In genomic region chr11:118459051-118459450, GRCm38 (mm10) we compare ENCODE assay signal across 9 mouse cellular contexts. TPM values are rescaled to one million over a fixed set of nuclear protein-coding genes. Genes with fewer than 3 reads are reported as not detected.
A peak's percentile ranks its signal among the peaks of the same experiment; 100 is the strongest.
DNase-seq lines count a peak whose midpoint lies in the region; ATAC-seq and TF ChIP-seq lines count a peak whose summit lies in the region.
"Had no signal": no experiment of that assay in that cellular context is flagged by ENCODE, and none has a peak within 500 bp of the region (broad histone marks: within the 10 kb centered on the region; RNA-seq: fewer than 3 reads in every experiment).

No protein-coding gene starts in this region.

- 38% methylated on average over 8 of the region's 8 CpGs for WGBS in lung, embryonic 16.5 days

- H3K4me2 ChIP-seq in lung, embryonic 16.5 days (ENCODE audit: low read depth, low read length) = no peak overlapping the region

- intact Hi-C loops in gastrocnemius, adult 2 months (cut with DNase I) = no loop called here

- no peaks in the 10 kb centered on the region for H3K36me3 ChIP-seq in lung, embryonic 16.5 days (ENCODE audit: control insufficient read depth, insufficient read depth, low read length)
- H3K36me3 ChIP-seq: G1E had no signal

- no peak overlapping the region for H3K9ac ChIP-seq in lung, embryonic 16.5 days (ENCODE audit: low read length)

- peak; percentile 57 for DNase-seq in layer of hippocampus, adult 11-12 months (ENCODE audit: low spot score)
- DNase-seq in layer of hippocampus, postnatal 10 days (ENCODE audit: low spot score in 2 of 2) = no peak
- peak; percentile 64 for DNase-seq in gastrocnemius, adult 2 months
- DNase-seq in kidney, adult 18-20 months = peak; percentile 48
- peak; percentile 42 to 47 for DNase-seq in thymus, postnatal 36 days
- no peak for DNase-seq in right cerebral cortex, adult 2 months (ENCODE audit: low spot score in 2 of 2)

- H3K4me3 ChIP-seq in gastrocnemius, adult 2 months = peak overlapping the region; percentile 28
- H3K4me3 ChIP-seq in lung, embryonic 16.5 days (ENCODE audit: low read length) = no peak overlapping the region

- peaks cover 2% of the 10 kb centered on the region; the same call in 1 of the 2 replicates for H3K9me3 ChIP-seq in lung, embryonic 16.5 days (ENCODE audit: control insufficient read depth, low read length)
- H3K9me3 ChIP-seq: G1E had no signal

- TF ChIP-seq CTCF in gastrocnemius, adult 2 months (IDR thresholded peaks at IDR 0.05) = no peak

- peak overlapping the region; percentile 74 for H3K27ac ChIP-seq in gastrocnemius, adult 2 months
- H3K27ac ChIP-seq in lung, embryonic 16.5 days (ENCODE audit: low read length) = no peak overlapping the region

- H3K27me3 ChIP-seq in lung, embryonic 16.5 days (ENCODE audit: control insufficient read depth, insufficient read depth, low read depth, low read length) = no peaks in the 10 kb centered on the region

- ATAC-seq in lung, embryonic 16.5 days (ENCODE audit: low read depth) = 0 out of 2 replicates have a peak, but pooled peaks have one; percentile 52
- no peak for ATAC-seq in cerebellum, adult (ENCODE audit: insufficient number of reproducible peaks, low FRiP score, low TSS enrichment)

- H3K4me1 ChIP-seq in lung, embryonic 16.5 days (replicated peaks; ENCODE audit: control insufficient read depth, insufficient read depth, low read length) = peaks cover 5% of the 10 kb centered on the region; the same call in 1 of the 2 replicates

RNA-seq across cellular contexts. Expression of gene Engase, which starts 17.6 kb away (rescaled TPM):
- 10 to 100 TPM; 14.0 to 14.4 TPM for total RNA-seq in layer of hippocampus, postnatal 10 days (2021)
- total RNA-seq in gastrocnemius, adult 2 months (2021) = 1 to 10 TPM; 4.3 to 6.2 TPM
- 7.2 and 7.9 TPM in 2 replicates for polyA plus RNA-seq in lung, embryonic 16.5 days (2015; fragmentation: Nextera tagmentation; extraction: Ambion mirVana)

RNA-seq across cellular contexts. Expression of gene C1qtnf1, which starts 31.0 kb away (rescaled TPM):
- 1 to 10 TPM; 4.2 to 4.9 TPM for total RNA-seq in layer of hippocampus, postnatal 10 days (2021)
- 10 to 100 TPM in 1 of 2 experiments, 1 to 10 TPM in 1; 7.9 to 12.6 TPM for total RNA-seq in gastrocnemius, adult 2 months (2021)
- polyA plus RNA-seq in lung, embryonic 16.5 days (2015; fragmentation: Nextera tagmentation; extraction: Ambion mirVana) = 8.0 and 8.2 TPM in 2 replicates
- polyA plus RNA-seq: G1E had no signal

RNA-seq across cellular contexts. Expression of gene Cant1, which starts 40.2 kb away (rescaled TPM):
- total RNA-seq in layer of hippocampus, postnatal 10 days (2021) = 10 to 100 TPM; 37.9 to 39.6 TPM
- total RNA-seq in gastrocnemius, adult 2 months (2021) = 10 to 100 TPM; 10.7 to 11.6 TPM
- polyA plus RNA-seq in lung, embryonic 16.5 days (2015; fragmentation: Nextera tagmentation; extraction: Ambion mirVana) = 26.5 and 28.9 TPM in 2 replicates

RNA-seq across cellular contexts. Expression of gene Lgals3bp, which starts 57.2 kb away (rescaled TPM):
- total RNA-seq in layer of hippocampus, postnatal 10 days (2021) = 10 to 100 TPM in 1 of 2 experiments, 1 to 10 TPM in 1; 9.3 to 10.7 TPM
- total RNA-seq in gastrocnemius, adult 2 months (2021) = 10 to 100 TPM; 12.0 to 17.0 TPM
- polyA plus RNA-seq in lung, embryonic 16.5 days (2015; fragmentation: Nextera tagmentation; extraction: Ambion mirVana) = 7.3 and 10.4 TPM in 2 replicates

Comparison
In these comparisons a context has a peak if more than half of its experiments do, and no peak if none do; other contexts are left out.
1. DNase-seq: peak in layer of hippocampus, adult 11-12 months (single experiment), gastrocnemius, adult 2 months (single experiment), kidney, adult 18-20 months (single experiment) and thymus, postnatal 36 days (2 of 2); none in layer of hippocampus, postnatal 10 days (0 of 2) and right cerebral cortex, adult 2 months (0 of 2).